Mouse (Mus musculus) urinary bladder, postnatal 4 days (tissue): ENCODE measurements around the gene Rhbdf2.

Source experiments
- DNase-seq, 2 experiments: peaks; one replicate each; pipeline ENCODE4 v3.0.0; 2021 to 2022; ENCODE audit warnings: low spot score in 2 of 2

Rhbdf2 gene

GRCm38 (mm10) chr11:116589020-116589531 lies 37.7 kb downstream of the Rhbdf2 start:
- DNase-seq: no peak

DNA sequence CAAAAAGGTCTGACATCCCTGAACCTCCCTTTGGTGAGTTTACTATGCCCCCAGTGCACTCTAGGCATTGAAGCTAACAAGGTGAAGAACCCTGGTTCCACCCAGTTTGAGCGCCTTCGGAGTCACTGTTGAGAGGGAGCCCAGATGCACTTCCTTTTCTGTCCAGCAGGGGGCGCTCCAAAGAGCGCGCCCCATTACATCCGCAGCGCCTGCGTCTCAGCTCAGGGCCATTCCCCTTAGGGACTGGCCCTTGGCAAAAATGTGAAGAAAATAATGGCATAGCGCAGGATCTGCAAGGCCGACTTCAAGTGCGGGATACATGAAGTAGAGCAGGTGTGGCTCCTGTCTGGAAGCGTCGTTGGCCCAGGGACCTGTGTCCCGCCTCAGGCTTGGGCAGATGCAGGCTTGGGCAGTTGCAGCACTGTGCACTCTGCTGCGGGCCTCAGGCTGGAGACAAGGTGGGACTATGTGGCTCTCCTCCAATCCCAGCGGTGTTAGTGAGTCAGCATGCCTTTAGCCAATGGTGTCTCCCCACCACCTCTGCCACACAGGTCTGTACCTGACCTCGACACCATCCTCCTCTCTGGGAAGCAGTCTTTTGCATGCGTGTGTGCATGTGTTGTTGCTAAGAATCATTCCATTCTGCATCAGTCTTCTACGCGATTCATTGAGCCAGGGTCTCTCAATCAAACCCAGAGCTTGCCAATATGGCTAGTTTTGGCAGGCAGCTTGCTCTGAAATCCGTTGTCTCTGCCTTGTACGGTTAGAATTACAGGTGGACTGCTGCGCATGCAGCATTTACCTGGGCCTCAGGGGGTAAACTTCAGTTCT lies 39.8 kb downstream of the Rhbdf2 start:
- DNase-seq: peak; percentile 53 to 77

DNA sequence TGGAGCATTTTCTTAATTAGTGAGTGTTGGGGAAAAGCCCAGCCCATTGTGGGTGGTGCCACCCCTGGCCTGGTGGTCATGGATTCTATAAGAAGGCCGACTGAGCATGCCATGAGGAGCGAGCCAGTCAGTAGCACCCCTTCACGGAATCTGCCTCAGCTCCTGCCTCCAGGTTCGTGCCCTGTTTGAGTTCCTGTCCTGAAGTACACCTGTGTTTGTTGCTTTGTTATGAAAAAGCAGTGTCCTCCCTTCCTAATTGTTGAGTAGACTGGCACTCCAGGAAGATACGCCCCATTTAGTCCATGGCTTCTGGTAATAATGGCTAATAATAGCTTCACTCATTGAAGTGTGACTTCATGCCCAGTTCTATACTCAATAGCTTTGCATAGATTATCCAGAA lies 40.5 kb downstream of the Rhbdf2 start, which contains the start of gene Aanat:
Gene Aanat, plus strand, starts transcription at position 123 of the 400 bp plus-strand sequence.
- DNase-seq: no peak

- no peak for DNase-seq
These were observed 41.1 kb downstream of the Rhbdf2 start for GRCm38 (mm10) chr11:116585682-116586081.

- DNase-seq: peak; percentile 84 to 85
These were observed 45.4 kb downstream of the Rhbdf2 start, which contains the start of gene Ube2o for GRCm38 (mm10) chr11:116581376-116581814. Gene Ube2o (minus strand): TSS chr11:116581447.

DNA sequence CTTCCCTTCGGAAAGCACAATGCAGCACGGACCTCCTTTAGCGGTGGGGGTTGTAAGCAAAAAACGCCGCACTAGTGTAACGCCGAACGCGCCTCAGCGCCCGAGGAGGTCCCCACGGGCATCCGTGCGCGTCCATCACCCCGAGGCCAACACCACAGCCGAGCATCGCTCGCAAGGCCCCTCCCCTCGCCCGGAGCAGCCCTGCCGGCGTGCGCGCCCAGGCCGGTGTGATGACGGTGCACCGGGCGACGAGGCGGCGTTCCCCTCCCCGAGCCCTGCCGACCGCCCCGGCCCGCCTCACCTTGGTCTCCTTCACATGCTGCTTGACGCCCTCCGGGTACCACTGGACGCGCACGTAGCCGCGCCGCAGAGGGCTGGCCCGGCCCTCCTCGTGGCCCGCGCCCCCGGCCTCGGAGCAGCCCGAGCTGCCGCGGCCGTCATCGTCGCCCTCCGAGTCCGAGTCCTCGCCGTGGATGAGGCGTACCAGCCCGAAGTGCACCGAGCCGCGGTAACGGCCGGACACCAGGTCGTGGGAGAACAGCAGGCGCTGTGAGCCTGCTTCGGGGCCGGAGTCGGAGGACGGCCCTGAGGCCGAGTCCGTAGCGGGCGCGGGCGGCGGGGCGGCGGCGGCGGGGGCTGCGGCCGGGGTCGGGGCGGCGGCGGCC lies 46.0 kb downstream of the Rhbdf2 start:
- DNase-seq: peak in 1 of 2 experiments; percentile 43

DNA sequence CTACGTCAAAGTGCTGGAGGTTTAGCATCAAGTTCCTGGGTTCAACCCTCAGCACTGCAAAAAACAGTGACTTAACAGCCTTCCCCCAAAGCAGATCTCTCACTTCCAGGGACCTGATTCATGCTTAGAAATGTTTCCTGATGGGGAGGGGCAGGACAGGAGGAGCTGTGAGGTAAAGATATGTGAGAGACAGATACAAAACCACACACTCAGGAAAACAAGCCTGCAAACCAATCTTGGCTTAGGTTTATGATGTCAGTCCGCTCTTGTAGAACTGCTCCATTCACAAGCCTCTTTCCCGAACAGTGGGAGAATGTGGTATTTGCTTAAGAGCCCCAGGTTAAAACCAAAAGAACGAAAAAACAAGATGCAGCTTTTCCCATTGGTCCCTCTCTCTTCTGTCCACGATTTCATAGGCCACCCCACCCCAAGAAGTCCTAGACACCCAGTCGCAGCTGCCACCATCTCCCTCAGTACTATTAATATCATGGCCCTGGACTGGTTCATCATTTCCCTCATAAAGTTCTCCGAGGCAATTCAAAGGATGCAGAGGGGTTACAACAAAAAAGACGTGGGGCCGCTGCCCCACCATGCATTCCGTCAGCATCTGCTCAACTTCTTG lies 46.7 kb downstream of the Rhbdf2 start:
- DNase-seq: no peak

GRCm38 (mm10) chr11:116579280-116579679 lies 47.5 kb downstream of the Rhbdf2 start:
- DNase-seq: no peak

- DNase-seq: no peak
These were observed 51.4 kb downstream of the Rhbdf2 start for GRCm38 (mm10) chr11:116575396-116575795.

DNA sequence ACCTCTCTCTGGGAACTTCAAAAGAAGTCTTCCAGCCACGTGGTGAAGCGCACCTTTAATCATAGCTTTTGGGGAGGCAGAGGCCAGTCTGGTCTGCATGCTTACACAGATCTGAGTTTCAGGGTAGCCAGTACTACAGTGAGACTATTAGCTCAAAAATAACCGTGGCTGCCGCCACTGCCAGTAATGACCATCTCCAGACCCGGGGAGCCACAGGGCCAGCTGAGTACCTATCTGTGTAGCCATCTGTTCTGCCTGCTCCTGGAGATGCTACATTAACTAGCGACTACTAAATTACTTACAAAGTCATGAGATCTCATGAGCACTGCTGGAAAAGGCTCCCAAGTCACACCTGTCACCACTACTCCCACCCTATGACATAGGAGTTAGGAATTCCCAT lies 51.8 kb downstream of the Rhbdf2 start:
- DNase-seq: no peak

- DNase-seq: no peak
These were observed 52.3 kb downstream of the Rhbdf2 start for GRCm38 (mm10) chr11:116574486-116574885.

GRCm38 (mm10) chr11:116572756-116573543 lies 53.9 kb downstream of the Rhbdf2 start:
- DNase-seq: no peak

- DNase-seq: no peak
These were observed 54.8 kb downstream of the Rhbdf2 start for GRCm38 (mm10) chr11:116571767-116572679.

DNA sequence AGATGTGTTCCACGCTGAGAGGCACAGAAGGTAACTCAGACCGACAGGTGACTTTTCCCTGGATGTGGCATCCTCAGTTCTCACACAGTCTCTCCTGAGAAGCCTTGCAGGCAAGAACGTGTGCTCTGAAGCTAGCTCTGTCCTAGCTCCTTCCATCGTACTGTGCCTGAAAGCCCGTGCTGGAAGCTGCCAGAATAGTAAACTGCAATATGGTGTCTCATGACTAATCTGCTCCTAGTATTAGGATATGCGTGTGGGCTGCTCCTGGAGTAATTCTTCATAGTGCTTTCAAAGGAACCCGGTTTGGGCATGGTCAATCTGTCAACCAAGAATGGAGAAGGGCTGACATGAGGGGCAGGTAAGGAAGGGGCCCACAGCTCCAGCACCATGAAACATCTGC lies 56.0 kb downstream of the Rhbdf2 start:
- no peak for DNase-seq

GRCm38 (mm10) chr11:116567531-116567930 lies 59.3 kb downstream of the Rhbdf2 start:
- DNase-seq: no peak

GRCm38 (mm10) chr11:116565283-116566041 lies 61.4 kb downstream of the Rhbdf2 start:
- no peak for DNase-seq

GRCm38 (mm10) chr11:116556308-116556707 lies 70.5 kb downstream of the Rhbdf2 start:
- no peak for DNase-seq

- DNase-seq: no peak
These were observed 71.2 kb downstream of the Rhbdf2 start for GRCm38 (mm10) chr11:116555572-116555971.

- DNase-seq: no peak
These were observed 72.5 kb downstream of the Rhbdf2 start for GRCm38 (mm10) chr11:116554171-116554878.
